Mouse (Mus musculus): Measurements from ENCODE around the gene Dhdh. TPM values are rescaled to one million over a fixed set of nuclear protein-coding genes. Genes with fewer than 3 reads are reported as not detected.

Dhdh gene
- polyA plus RNA-seq, 1 experiment from 2014 or later = 3.2 TPM

GRCm38 (mm10) chr7:45435038-45435437 is 53.6 kb downstream of the Dhdh start:
- Histone ChIP-seq H3K27me3 (ENCODE audit: control insufficient read depth, insufficient read depth, low read length) (no peaks in the 10 kb centered on the region), H3K4me2 (peak overlapping the region; percentile 91), H3K36me3 (ENCODE audit: control insufficient read depth, insufficient read depth, low read length) (no peaks in the 10 kb centered on the region), H3K9ac (ENCODE audit: low read length) (peak overlapping the region; percentile 80), H3K9me3 (ENCODE audit: control insufficient read depth, low read length) (no peaks in the 10 kb centered on the region), H3K4me3 (ENCODE audit: low read depth, low read length) (peak overlapping the region; percentile 59), H3K4me1 (ENCODE audit: control insufficient read depth, insufficient read depth, low read length) (peaks cover 31% of the 10 kb centered on the region), H3K27ac (ENCODE audit: low read depth, low read length) (no peak overlapping the region)
- peak; percentile 39; the same call in 1 of the 2 replicates for ATAC-seq (ENCODE audit: low FRiP score)
- WGBS = 5% methylated on average over 16 of the region's 16 CpGs
- no peak for DNase-seq (ENCODE audit: low spot score, missing footprints)

GRCm38 (mm10) chr7:45434203-45435015 is 54.2 kb downstream of the Dhdh start, which contains the start of gene Gys1:
Gene Gys1, plus strand, starts transcription at chr7:45434844.
- peak within 1 kb of the TSS; percentile 80 for H3K9ac ChIP-seq (ENCODE audit: low read length)
- DNase-seq (ENCODE audit: low spot score, missing footprints) (peak; percentile 100), ATAC-seq (ENCODE audit: low FRiP score) (peak; percentile 97)
- peak within 1 kb of the TSS; percentile 59 for H3K4me3 ChIP-seq (ENCODE audit: low read depth, low read length)
- H3K4me1 ChIP-seq (ENCODE audit: control insufficient read depth, insufficient read depth, low read length) = peaks cover 31% of the 10 kb centered on the region
- H3K27ac ChIP-seq (ENCODE audit: low read depth, low read length) = peak within 1 kb of the TSS; percentile 41
- peak within 1 kb of the TSS; percentile 91 for H3K4me2 ChIP-seq
- under 1% methylated on average over 45 of the region's 45 CpGs for WGBS
- H3K27me3 ChIP-seq (ENCODE audit: control insufficient read depth, insufficient read depth, low read length) = no peaks in the 10 kb centered on the region
- no peaks in the 10 kb centered on the region for H3K9me3 ChIP-seq (ENCODE audit: control insufficient read depth, low read length)
- peaks cover under 1% of the 10 kb centered on the region; the same call in 1 of the 2 replicates for H3K36me3 ChIP-seq (ENCODE audit: control insufficient read depth, insufficient read depth, low read length)

- Histone ChIP-seq H3K36me3 (ENCODE audit: control insufficient read depth, insufficient read depth, low read length) (peaks cover 4% of the 10 kb centered on the region; the same call in 1 of the 2 replicates), H3K27ac (ENCODE audit: low read depth, low read length) (no peak overlapping the region), H3K9me3 (ENCODE audit: control insufficient read depth, low read length) (no peaks in the 10 kb centered on the region), H3K9ac (ENCODE audit: low read length) (peak overlapping the region; percentile 74), H3K4me2 (peak overlapping the region; percentile 91), H3K4me3 (ENCODE audit: low read depth, low read length) (peak overlapping the region; percentile 59), H3K4me1 (ENCODE audit: control insufficient read depth, insufficient read depth, low read length) (peaks cover 31% of the 10 kb centered on the region), H3K27me3 (ENCODE audit: control insufficient read depth, insufficient read depth, low read length) (no peaks in the 10 kb centered on the region)
- no peak for ATAC-seq (ENCODE audit: low FRiP score)
- no peak for DNase-seq (ENCODE audit: low spot score, missing footprints)
- WGBS = 2% methylated on average over 7 of the region's 7 CpGs
Observed at GRCm38 (mm10) chr7:45433835-45434202, 54.8 kb downstream of the Dhdh start.

GRCm38 (mm10) chr7:45426556-45426955 is 62.0 kb downstream of the Dhdh start:
- H3K4me3 ChIP-seq (ENCODE audit: low read depth, low read length) = no peak overlapping the region
- no peak for ATAC-seq (ENCODE audit: low FRiP score)
- WGBS = 94% methylated on average over 8 of the region's 8 CpGs
- H3K36me3 ChIP-seq (ENCODE audit: control insufficient read depth, insufficient read depth, low read length) = peaks cover 31% of the 10 kb centered on the region
- H3K27me3 ChIP-seq (ENCODE audit: control insufficient read depth, insufficient read depth, low read length) = no peaks in the 10 kb centered on the region
- no peak overlapping the region for H3K4me2 ChIP-seq
- peak; percentile 47 for DNase-seq (ENCODE audit: low spot score, missing footprints)
- no peaks in the 10 kb centered on the region for H3K9me3 ChIP-seq (ENCODE audit: control insufficient read depth, low read length)
- no peak overlapping the region for H3K27ac ChIP-seq (ENCODE audit: low read depth, low read length)
- no peak overlapping the region for H3K9ac ChIP-seq (ENCODE audit: low read length)
- no peaks in the 10 kb centered on the region for H3K4me1 ChIP-seq (ENCODE audit: control insufficient read depth, insufficient read depth, low read length)

GRCm38 (mm10) chr7:45421194-45421593 is 67.4 kb downstream of the Dhdh start:
- Histone ChIP-seq H3K9me3 (ENCODE audit: control insufficient read depth, low read length) (no peaks in the 10 kb centered on the region), H3K4me1 (ENCODE audit: control insufficient read depth, insufficient read depth, low read length) (no peaks in the 10 kb centered on the region), H3K4me3 (ENCODE audit: low read depth, low read length) (no peak overlapping the region), H3K27me3 (ENCODE audit: control insufficient read depth, insufficient read depth, low read length) (peaks cover 41% of the 10 kb centered on the region), H3K9ac (ENCODE audit: low read length) (no peak overlapping the region), H3K36me3 (ENCODE audit: control insufficient read depth, insufficient read depth, low read length) (peaks cover 30% of the 10 kb centered on the region), H3K4me2 (no peak overlapping the region), H3K27ac (ENCODE audit: low read depth, low read length) (no peak overlapping the region)
- ATAC-seq (ENCODE audit: low FRiP score) = no peak
- peak; percentile 65 for DNase-seq (ENCODE audit: low spot score, missing footprints)
- 87% methylated on average over 14 of the region's 14 CpGs for WGBS

Small RNAs within 50 kb of the gene (microRNA-seq; reads per million reads assigned to microRNA genes)
- gene Gm22133 = 0.76 reads per million

Other genes with a start within 250 kb of the Dhdh start
- gene Cd37, start 249.7 kb downstream of the Dhdh start, polyA plus RNA-seq (2014; fragmentation: Nextera tagmentation; extraction: Ambion mirVana) = 0.81 and 0.97 TPM in 2 replicates
- not detected in 2 replicates for gene Slc6a16, start 247.7 kb downstream of the Dhdh start, polyA plus RNA-seq (2014; fragmentation: Nextera tagmentation; extraction: Ambion mirVana)
- not detected in 2 replicates for gene Slc6a21, start 211.3 kb downstream of the Dhdh start, polyA plus RNA-seq (2014; fragmentation: Nextera tagmentation; extraction: Ambion mirVana)
- gene Trpm4, start 155.0 kb downstream of the Dhdh start, polyA plus RNA-seq (2014; fragmentation: Nextera tagmentation; extraction: Ambion mirVana) = 4.4 and 6.1 TPM in 2 replicates
- gene Hrc, start 153.5 kb downstream of the Dhdh start, polyA plus RNA-seq (2014; fragmentation: Nextera tagmentation; extraction: Ambion mirVana) = 0.11 and 0.19 TPM in 2 replicates
- 7.7 and 8.1 TPM in 2 replicates for gene Ppfia3, start 121.8 kb downstream of the Dhdh start, polyA plus RNA-seq (2014; fragmentation: Nextera tagmentation; extraction: Ambion mirVana)
- gene Lin7b, start 118.2 kb downstream of the Dhdh start, polyA plus RNA-seq (2014; fragmentation: Nextera tagmentation; extraction: Ambion mirVana) = 0.75 and 1.2 TPM in 2 replicates
- 62.0 and 70.9 TPM in 2 replicates for gene Snrnp70, start 93.1 kb downstream of the Dhdh start, polyA plus RNA-seq (2014; fragmentation: Nextera tagmentation; extraction: Ambion mirVana)
- gene Kcna7, start 83.2 kb downstream of the Dhdh start, polyA plus RNA-seq (2014; fragmentation: Nextera tagmentation; extraction: Ambion mirVana) = not detected in 2 replicates
- gene Ntf5, start 75.1 kb downstream of the Dhdh start, polyA plus RNA-seq (2014; fragmentation: Nextera tagmentation; extraction: Ambion mirVana) = 0.23 and 0.44 TPM in 2 replicates
- not detected in 2 replicates for gene Lhb, start 68.0 kb downstream of the Dhdh start, polyA plus RNA-seq (2014; fragmentation: Nextera tagmentation; extraction: Ambion mirVana)
- 26.5 and 26.8 TPM in 2 replicates for gene Gys1, start 54.0 kb downstream of the Dhdh start, polyA plus RNA-seq (2014; fragmentation: Nextera tagmentation; extraction: Ambion mirVana)
- 168 and 171 TPM in 2 replicates for gene Ruvbl2, start 50.7 kb downstream of the Dhdh start, polyA plus RNA-seq (2014; fragmentation: Nextera tagmentation; extraction: Ambion mirVana)
- 5,242 and 5,528 TPM in 2 replicates for gene Ftl1, start 28.9 kb downstream of the Dhdh start, polyA plus RNA-seq (2014; fragmentation: Nextera tagmentation; extraction: Ambion mirVana)
- gene Bax, start 21.9 kb downstream of the Dhdh start, polyA plus RNA-seq (2014; fragmentation: Nextera tagmentation; extraction: Ambion mirVana) = 169 and 201 TPM in 2 replicates
- 0.15 TPM in 1 of 2 replicates, not detected in the other for gene Tulp2, start 6.9 kb downstream of the Dhdh start, polyA plus RNA-seq (2014; fragmentation: Nextera tagmentation; extraction: Ambion mirVana)
- gene Gm45808, start 2.0 kb downstream of the Dhdh start, polyA plus RNA-seq (2014; fragmentation: Nextera tagmentation; extraction: Ambion mirVana) = not detected in 2 replicates
- 83.7 and 84.8 TPM in 2 replicates for gene Nucb1, start 21.6 kb upstream of the Dhdh start, polyA plus RNA-seq (2014; fragmentation: Nextera tagmentation; extraction: Ambion mirVana)
- gene Ppp1r15a, start 37.5 kb upstream of the Dhdh start, polyA plus RNA-seq (2014; fragmentation: Nextera tagmentation; extraction: Ambion mirVana) = 16.3 and 17.1 TPM in 2 replicates
- 0.08 and 0.26 TPM in 2 replicates for gene Plekha4, start 37.5 kb upstream of the Dhdh start, polyA plus RNA-seq (2014; fragmentation: Nextera tagmentation; extraction: Ambion mirVana)
- 0.10 and 0.12 TPM in 2 replicates for gene Hsd17b14, start 66.1 kb upstream of the Dhdh start, polyA plus RNA-seq (2014; fragmentation: Nextera tagmentation; extraction: Ambion mirVana)
- 22.5 and 24.7 TPM in 2 replicates for gene Bcat2, start 81.3 kb upstream of the Dhdh start, polyA plus RNA-seq (2014; fragmentation: Nextera tagmentation; extraction: Ambion mirVana)
- gene Fgf21, start 126.7 kb upstream of the Dhdh start, polyA plus RNA-seq (2014; fragmentation: Nextera tagmentation; extraction: Ambion mirVana) = not detected in 2 replicates
- gene Fut1, start 128.5 kb upstream of the Dhdh start, polyA plus RNA-seq (2014; fragmentation: Nextera tagmentation; extraction: Ambion mirVana) = not detected in 2 replicates
- 0.10 and 0.29 TPM in 2 replicates for gene Izumo1, start 133.0 kb upstream of the Dhdh start, polyA plus RNA-seq (2014; fragmentation: Nextera tagmentation; extraction: Ambion mirVana)
- gene Rasip1, start 138.7 kb upstream of the Dhdh start, polyA plus RNA-seq (2014; fragmentation: Nextera tagmentation; extraction: Ambion mirVana) = 4.0 and 4.7 TPM in 2 replicates
- 1.8 and 2.1 TPM in 2 replicates for gene Mamstr, start 151.2 kb upstream of the Dhdh start, polyA plus RNA-seq (2014; fragmentation: Nextera tagmentation; extraction: Ambion mirVana)
- not detected in 2 replicates for gene Fut2, start 177.6 kb upstream of the Dhdh start, polyA plus RNA-seq (2014; fragmentation: Nextera tagmentation; extraction: Ambion mirVana)
- gene Ntn5, start 195.2 kb upstream of the Dhdh start, polyA plus RNA-seq (2014; fragmentation: Nextera tagmentation; extraction: Ambion mirVana) = 0.21 TPM in 1 of 2 replicates, not detected in the other
- 0.19 and 0.36 TPM in 2 replicates for gene Sec1, start 205.6 kb upstream of the Dhdh start, polyA plus RNA-seq (2014; fragmentation: Nextera tagmentation; extraction: Ambion mirVana)
- 3.3 and 6.3 TPM in 2 replicates for gene Car11, start 211.0 kb upstream of the Dhdh start, polyA plus RNA-seq (2014; fragmentation: Nextera tagmentation; extraction: Ambion mirVana)
- 2.2 and 3.5 TPM in 2 replicates for gene Dbp, start 216.3 kb upstream of the Dhdh start, polyA plus RNA-seq (2014; fragmentation: Nextera tagmentation; extraction: Ambion mirVana)
- 878 and 933 TPM in 2 replicates for gene Rpl18, start 226.7 kb upstream of the Dhdh start, polyA plus RNA-seq (2014; fragmentation: Nextera tagmentation; extraction: Ambion mirVana)
- gene Sphk2, start 229.2 kb upstream of the Dhdh start, polyA plus RNA-seq (2014; fragmentation: Nextera tagmentation; extraction: Ambion mirVana) = 11.8 and 14.9 TPM in 2 replicates
- gene Fam83e, start 232.4 kb upstream of the Dhdh start, polyA plus RNA-seq (2014; fragmentation: Nextera tagmentation; extraction: Ambion mirVana) = 0.57 and 1.4 TPM in 2 replicates
- not detected in 2 replicates for gene Spaca4, start 237.0 kb upstream of the Dhdh start, polyA plus RNA-seq (2014; fragmentation: Nextera tagmentation; extraction: Ambion mirVana)

Data from midbrain, embryonic 11.5 days (tissue).